16 mouse cellular contexts compared by ENCODE assay signal in genomic region chr11:93128481-93128880, GRCm38 (mm10). TPM values are rescaled to one million over a fixed set of nuclear protein-coding genes. Genes with fewer than 3 reads are reported as not detected.
"Had no signal": no experiment of that assay in that cellular context is flagged by ENCODE, and none has a peak within 500 bp of the region (broad histone marks: within the 10 kb centered on the region; RNA-seq: fewer than 3 reads in every experiment).

No protein-coding gene starts in this region.

- H3K9me3 ChIP-seq: limb, embryonic 12.5 days; liver, embryonic 13.5 days; lung, embryonic 15.5 days; midbrain, embryonic 12.5 days had no signal

- H3K4me3 ChIP-seq: limb, embryonic 12.5 days; liver, embryonic 13.5 days; lung, embryonic 15.5 days; megakaryocyte, embryonic 14.5 days; midbrain, embryonic 12.5 days had no signal

- ATAC-seq: liver, postnatal 0 days had no signal

- DNase-seq: kidney, adult 11 months; kidney, adult 9 months; kidney, postnatal 36 days; liver; liver, embryonic 13.5 days; liver, postnatal 0 days; lung, postnatal 14 days; thymus, adult 18-20 months; thymus, postnatal 14 days had no signal

- H3K27me3 ChIP-seq: limb, embryonic 12.5 days; liver, embryonic 13.5 days; lung, embryonic 15.5 days; megakaryocyte, embryonic 14.5 days; midbrain, embryonic 12.5 days had no signal

- H3K36me3 ChIP-seq: limb, embryonic 12.5 days; liver, embryonic 13.5 days; lung, embryonic 15.5 days; midbrain, embryonic 12.5 days had no signal

- H3K4me1 ChIP-seq: limb, embryonic 12.5 days; liver, embryonic 13.5 days; lung, embryonic 15.5 days; megakaryocyte, embryonic 14.5 days; midbrain, embryonic 12.5 days had no signal

- H3K27ac ChIP-seq: kidney, postnatal 0 days; limb, embryonic 12.5 days; liver, embryonic 13.5 days; lung, embryonic 15.5 days; macrophage; midbrain, embryonic 12.5 days; stomach, postnatal 0 days had no signal

RNA-seq across cellular contexts. Expression of gene Car10, which starts 30.7 kb away (rescaled TPM):
- polyA plus RNA-seq: kidney, postnatal 0 days; liver, embryonic 13.5 days; liver, postnatal 0 days; macrophage had no signal
